In genomic region chr12:3787041-3787440, GRCm38 (mm10) we compare ENCODE assay signal across 19 mouse cellular contexts. TPM values are rescaled to one million over a fixed set of nuclear protein-coding genes. Genes with fewer than 3 reads are reported as not detected.
A peak's percentile ranks its signal among the peaks of the same experiment; 100 is the strongest.
DNase-seq lines count a peak whose midpoint lies in the region; ATAC-seq and TF ChIP-seq lines count a peak whose summit lies in the region.
"Had no signal": no experiment of that assay in that cellular context is flagged by ENCODE, and none has a peak within 500 bp of the region (broad histone marks: within the 10 kb centered on the region; RNA-seq: fewer than 3 reads in every experiment).

No protein-coding gene starts in this region.

- H3K9me3 ChIP-seq in hindbrain, postnatal 0 days (ENCODE audit: low read length), result no peaks in the 10 kb centered on the region
- H3K9me3 ChIP-seq in hindbrain, embryonic 13.5 days, result no peaks in the 10 kb centered on the region
- H3K9me3 ChIP-seq in lung, embryonic 16.5 days (ENCODE audit: control insufficient read depth, low read length), result no peaks in the 10 kb centered on the region
- H3K9me3 ChIP-seq in intestine, embryonic 15.5 days, result no peaks in the 10 kb centered on the region
- no peaks in the 10 kb centered on the region for H3K9me3 ChIP-seq in stomach, embryonic 16.5 days (replicated peaks; ENCODE audit: control insufficient read depth, low read length)
- H3K9me3 ChIP-seq: heart, embryonic 15.5 days; hindbrain, embryonic 10.5 days; liver, embryonic 12.5 days; midbrain, embryonic 12.5 days had no signal

- peaks cover 39% of the 10 kb centered on the region for H3K4me1 ChIP-seq in hindbrain, postnatal 0 days (ENCODE audit: insufficient read depth, low read length)
- peaks cover 36% of the 10 kb centered on the region for H3K4me1 ChIP-seq in hindbrain, embryonic 13.5 days (replicated peaks)
- H3K4me1 ChIP-seq in lung, embryonic 16.5 days (replicated peaks; ENCODE audit: control insufficient read depth, insufficient read depth, low read length), result peaks cover 65% of the 10 kb centered on the region
- peaks cover 70% of the 10 kb centered on the region for H3K4me1 ChIP-seq in intestine, embryonic 15.5 days (replicated peaks)
- H3K4me1 ChIP-seq in stomach, embryonic 16.5 days (ENCODE audit: control insufficient read depth, insufficient read depth, low read length), result peaks cover 74% of the 10 kb centered on the region

- no peak for TF ChIP-seq CTCF in hindbrain, postnatal 0 days (IDR thresholded peaks at IDR 0.05; ENCODE audit: low read depth)

- ATAC-seq in hindbrain, postnatal 0 days, result no peak
- ATAC-seq in hindbrain, embryonic 13.5 days (ENCODE audit: low FRiP score), result no peak
- ATAC-seq in lung, embryonic 16.5 days (ENCODE audit: low read depth), result no peak
- ATAC-seq in intestine, embryonic 15.5 days, result no peak
- ATAC-seq in stomach, embryonic 16.5 days (ENCODE audit: insufficient read depth, low FRiP score), result no peak
- ATAC-seq: activated CD4-positive, CD25-positive, alpha-beta regulatory T cell, adult 4 months; forebrain, embryonic 14.5 days; inflammation-experienced regulatory T-cells, adult 6 months; liver, embryonic 12.5 days had no signal

- H3K36me3 ChIP-seq in hindbrain, postnatal 0 days (ENCODE audit: insufficient read depth, low read length), result no peaks in the 10 kb centered on the region
- no peaks in the 10 kb centered on the region for H3K36me3 ChIP-seq in hindbrain, embryonic 13.5 days
- no peaks in the 10 kb centered on the region for H3K36me3 ChIP-seq in lung, embryonic 16.5 days (ENCODE audit: control insufficient read depth, insufficient read depth, low read length)
- H3K36me3 ChIP-seq in intestine, embryonic 15.5 days, result no peaks in the 10 kb centered on the region
- H3K36me3 ChIP-seq in stomach, embryonic 16.5 days (ENCODE audit: control insufficient read depth, insufficient read depth, low read length), result no peaks in the 10 kb centered on the region
- H3K36me3 ChIP-seq: heart, embryonic 15.5 days; hindbrain, embryonic 10.5 days; liver, embryonic 12.5 days; midbrain, embryonic 12.5 days had no signal

- no peak for DNase-seq in hindbrain, postnatal 0 days (ENCODE audit: low spot score)
- no peak for DNase-seq in lung, postnatal 25 days (ENCODE audit: low spot score)
- DNase-seq in left cerebral cortex, postnatal 14 days (ENCODE audit: low spot score in 2 of 2), result no peak
- DNase-seq: adrenal gland, postnatal 25 days; cerebellum, adult 9-11 months; gastrocnemius, postnatal 25 days; lung, postnatal 14 days had no signal

- H3K9ac ChIP-seq in hindbrain, postnatal 0 days (replicated peaks; ENCODE audit: low read length), result no peak overlapping the region
- no peak overlapping the region for H3K9ac ChIP-seq in hindbrain, embryonic 13.5 days
- no peak overlapping the region for H3K9ac ChIP-seq in lung, embryonic 16.5 days (ENCODE audit: low read length)
- H3K9ac ChIP-seq in intestine, embryonic 15.5 days, result no peak overlapping the region
- H3K9ac ChIP-seq in stomach, embryonic 16.5 days (ENCODE audit: low read length), result no peak overlapping the region
- H3K9ac ChIP-seq: heart, embryonic 15.5 days; liver, embryonic 12.5 days; midbrain, embryonic 12.5 days had no signal

- intact Hi-C loops in left cerebral cortex, postnatal 14 days (cut with DNase I), result no loop called here

- 0 out of 2 replicates have a peak overlapping the region, but pooled peaks have one; percentile 15 for H3K27ac ChIP-seq in hindbrain, postnatal 0 days
- no peak overlapping the region for H3K27ac ChIP-seq in hindbrain, embryonic 13.5 days
- H3K27ac ChIP-seq in lung, embryonic 16.5 days (ENCODE audit: low read length), result peak overlapping the region; percentile 76
- H3K27ac ChIP-seq in intestine, embryonic 15.5 days, result peak overlapping the region; percentile 10; the same call in 1 of the 2 replicates
- peak overlapping the region; percentile 72 for H3K27ac ChIP-seq in stomach, embryonic 16.5 days (ENCODE audit: low read length)
- H3K27ac ChIP-seq: heart, embryonic 15.5 days; kidney, postnatal 0 days; liver, embryonic 12.5 days; midbrain, embryonic 12.5 days had no signal

- H3K27me3 ChIP-seq in hindbrain, postnatal 0 days (ENCODE audit: insufficient read depth, low read length), result no peaks in the 10 kb centered on the region
- H3K27me3 ChIP-seq in hindbrain, embryonic 13.5 days, result no peaks in the 10 kb centered on the region
- no peaks in the 10 kb centered on the region for H3K27me3 ChIP-seq in lung, embryonic 16.5 days (ENCODE audit: control insufficient read depth, insufficient read depth, low read depth, low read length)
- no peaks in the 10 kb centered on the region for H3K27me3 ChIP-seq in intestine, embryonic 15.5 days (replicated peaks)
- no peaks in the 10 kb centered on the region for H3K27me3 ChIP-seq in stomach, embryonic 16.5 days (ENCODE audit: control insufficient read depth, insufficient read depth, low read length)
- H3K27me3 ChIP-seq: heart, embryonic 15.5 days had no signal

- H3K4me3 ChIP-seq in hindbrain, postnatal 0 days (ENCODE audit: low read length), result no peak overlapping the region
- no peak overlapping the region for H3K4me3 ChIP-seq in hindbrain, embryonic 13.5 days
- H3K4me3 ChIP-seq in lung, embryonic 16.5 days (ENCODE audit: low read length), result no peak overlapping the region
- no peak overlapping the region for H3K4me3 ChIP-seq in intestine, embryonic 15.5 days (replicated peaks)
- no peak overlapping the region for H3K4me3 ChIP-seq in stomach, embryonic 16.5 days (replicated peaks; ENCODE audit: low read length)
- H3K4me3 ChIP-seq: heart, embryonic 15.5 days; hindbrain, embryonic 10.5 days; liver, embryonic 12.5 days; midbrain, embryonic 12.5 days had no signal

- H3K4me2 ChIP-seq in hindbrain, postnatal 0 days (ENCODE audit: low read depth, low read length), result no peak overlapping the region
- H3K4me2 ChIP-seq in hindbrain, embryonic 13.5 days, result no peak overlapping the region
- H3K4me2 ChIP-seq in lung, embryonic 16.5 days (ENCODE audit: low read depth, low read length), result no peak overlapping the region
- H3K4me2 ChIP-seq in intestine, embryonic 15.5 days (replicated peaks), result no peak overlapping the region
- no peak overlapping the region for H3K4me2 ChIP-seq in stomach, embryonic 16.5 days (ENCODE audit: low read depth, low read length)
- H3K4me2 ChIP-seq: heart, embryonic 15.5 days; liver, embryonic 12.5 days; midbrain, embryonic 12.5 days had no signal

- 37% methylated on average over 3 of the region's 3 CpGs for WGBS in hindbrain, postnatal 0 days
- WGBS in hindbrain, embryonic 13.5 days, result 65% methylated on average over 3 of the region's 3 CpGs
- 48% methylated on average over 3 of the region's 3 CpGs for WGBS in lung, embryonic 16.5 days
- WGBS in intestine, embryonic 15.5 days, result 31% methylated on average over 3 of the region's 3 CpGs
- WGBS in stomach, embryonic 16.5 days, result 15% methylated on average over 3 of the region's 3 CpGs

RNA-seq across cellular contexts. Expression of gene Dnmt3a, which starts 18.8 kb away (rescaled TPM):
- total RNA-seq in hindbrain, postnatal 0 days (2014; rRNA removed), result 81.8 and 90.3 TPM in 2 replicates
- polyA plus RNA-seq in hindbrain, postnatal 0 days (2015; fragmentation: Nextera tagmentation; extraction: Ambion mirVana), result 133 and 134 TPM in 2 replicates
- 126 and 132 TPM in 2 replicates for polyA plus RNA-seq in hindbrain, embryonic 13.5 days (2015; fragmentation: Nextera tagmentation; extraction: Ambion mirVana)
- 64.2 and 77.3 TPM in 2 replicates for polyA plus RNA-seq in lung, embryonic 16.5 days (2015; fragmentation: Nextera tagmentation; extraction: Ambion mirVana)
- 114 and 120 TPM in 2 replicates for polyA plus RNA-seq in intestine, embryonic 15.5 days (2015; fragmentation: Nextera tagmentation; extraction: Ambion mirVana)
- 49.6 and 60.4 TPM in 2 replicates for polyA plus RNA-seq in stomach, embryonic 16.5 days (2015; fragmentation: Nextera tagmentation; extraction: Ambion mirVana)
- total RNA-seq in left cerebral cortex, postnatal 14 days (2021), result 100 to 1,000 TPM; 337 to 343 TPM
